Mouse (Mus musculus): ENCODE data around the gene Zfp618.
A peak's percentile ranks its signal among the peaks of the same experiment; 100 is the strongest.

Zfp618 gene

GRCm38 (mm10) chr4:63158961-63159592 is 193.7 kb downstream of the Zfp618 start:
- DNase-seq = peak; percentile 88

DNA sequence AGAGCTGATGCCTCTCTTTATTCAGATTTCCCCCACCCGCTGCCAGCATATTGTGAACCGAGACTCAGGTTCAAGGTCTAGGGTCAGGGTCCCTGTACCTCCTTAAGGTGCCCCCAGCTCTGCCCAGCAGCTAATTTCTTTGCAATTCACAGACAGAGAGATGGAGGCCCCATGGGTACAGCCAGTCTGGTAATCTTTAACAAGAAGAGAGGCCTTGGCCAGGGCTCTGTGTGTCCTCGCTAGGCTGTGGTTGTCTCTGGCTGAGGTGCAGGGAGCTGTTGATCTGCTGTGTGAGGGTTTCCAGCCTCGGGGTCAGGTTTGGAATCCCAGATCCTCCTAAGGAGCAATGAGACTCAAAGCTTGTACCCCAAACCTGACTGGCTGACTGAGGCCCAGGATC is 200.3 kb downstream of the Zfp618 start:
- peak; percentile 73 for DNase-seq

DNA sequence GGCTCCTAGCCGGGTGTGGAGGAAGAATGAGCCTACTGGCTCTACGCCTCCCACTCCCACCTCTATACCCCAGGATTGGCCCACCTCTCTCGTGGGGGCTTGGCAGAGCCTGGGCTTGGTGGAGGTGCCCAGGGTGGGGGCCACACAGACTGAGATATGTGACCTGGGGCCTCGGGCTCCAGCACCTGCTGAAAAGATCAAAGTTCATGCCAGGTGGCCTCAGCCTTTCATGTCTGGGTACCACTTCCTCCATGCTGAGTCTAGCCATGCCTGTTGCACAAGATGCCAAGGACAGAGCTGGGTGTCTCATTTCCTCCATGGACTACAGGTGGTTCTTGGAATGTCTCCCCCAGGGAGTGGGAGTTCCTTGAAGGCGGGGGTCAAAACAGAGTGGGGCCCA is 200.9 kb downstream of the Zfp618 start:
- no peak for DNase-seq

GRCm38 (mm10) chr4:63170061-63170460 is 204.7 kb downstream of the Zfp618 start:
- DNase-seq = peak; percentile 55

- no peak for DNase-seq
Observed at GRCm38 (mm10) chr4:63171122-63171521, 205.7 kb downstream of the Zfp618 start.

- DNase-seq = peak; percentile 96
Observed at GRCm38 (mm10) chr4:63171969-63172685, 206.8 kb downstream of the Zfp618 start, which contains the start of gene Kif12. Gene Kif12, minus strand, starts transcription at chr4:63172131.

DNA sequence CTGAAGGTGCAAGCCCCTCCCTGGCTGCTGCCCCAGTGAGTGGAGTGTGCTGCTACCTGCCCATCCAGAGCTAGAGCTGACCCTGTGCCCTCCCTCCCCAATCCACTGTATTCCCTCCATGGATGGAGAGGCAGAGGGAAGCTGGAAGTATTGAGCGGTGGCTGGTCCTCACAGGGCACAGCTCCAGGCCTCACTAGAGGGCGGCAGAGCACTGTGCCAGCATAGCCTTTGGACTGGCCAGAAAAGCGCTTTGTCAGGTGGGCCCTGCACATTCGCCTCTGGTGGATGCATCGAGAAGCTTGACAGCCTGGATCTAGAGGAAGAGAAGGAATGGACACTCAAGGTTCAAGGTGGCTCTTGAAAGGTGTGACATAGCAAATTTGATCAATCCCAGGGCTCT is 216.2 kb downstream of the Zfp618 start:
- DNase-seq = peak; percentile 68

GRCm38 (mm10) chr4:63186281-63186870 is 221.0 kb downstream of the Zfp618 start:
- no peak for DNase-seq
